Mouse (Mus musculus): ENCODE data around the gene Hfe2. TPM values are rescaled to one million over a fixed set of nuclear protein-coding genes. Genes with fewer than 3 reads are reported as not detected.

Hfe2 gene
- polyA plus RNA-seq, 1 experiment: 0.60 TPM

DNA sequence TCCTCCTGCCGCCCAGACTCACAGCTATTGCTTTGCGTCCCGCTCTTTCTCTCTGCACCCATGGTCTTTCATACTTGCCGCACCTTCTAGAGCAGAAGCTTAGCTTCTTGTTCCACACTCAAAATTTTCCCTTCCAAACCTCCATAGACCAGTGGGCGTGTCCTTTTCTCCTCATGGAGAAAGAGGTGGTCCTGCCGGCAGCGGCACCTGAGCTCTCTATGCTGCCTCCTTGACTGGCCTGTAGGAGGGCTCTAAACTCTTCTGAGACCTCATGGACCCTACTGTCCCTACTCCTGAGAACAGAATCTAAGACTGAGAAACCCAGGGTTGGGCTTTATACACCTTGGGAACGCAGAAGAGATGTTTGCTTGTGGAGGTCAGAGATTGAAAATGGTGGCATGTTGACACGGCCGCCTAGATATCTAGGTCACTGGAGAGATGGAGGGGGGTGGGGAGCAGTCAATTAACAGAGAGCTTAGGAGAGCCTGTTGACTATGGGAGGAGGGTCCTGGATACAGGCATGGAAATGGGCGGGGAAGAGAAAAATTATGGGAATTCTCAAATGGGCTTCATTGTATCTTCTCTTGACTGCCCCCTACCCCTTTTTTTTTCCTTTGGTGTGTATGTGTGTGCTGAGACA is 45.1 kb downstream of the Hfe2 start:
- no peak for DNase-seq (ENCODE audit: extremely low spot score in 1 of 2, low spot score in 1 of 2)

DNA sequence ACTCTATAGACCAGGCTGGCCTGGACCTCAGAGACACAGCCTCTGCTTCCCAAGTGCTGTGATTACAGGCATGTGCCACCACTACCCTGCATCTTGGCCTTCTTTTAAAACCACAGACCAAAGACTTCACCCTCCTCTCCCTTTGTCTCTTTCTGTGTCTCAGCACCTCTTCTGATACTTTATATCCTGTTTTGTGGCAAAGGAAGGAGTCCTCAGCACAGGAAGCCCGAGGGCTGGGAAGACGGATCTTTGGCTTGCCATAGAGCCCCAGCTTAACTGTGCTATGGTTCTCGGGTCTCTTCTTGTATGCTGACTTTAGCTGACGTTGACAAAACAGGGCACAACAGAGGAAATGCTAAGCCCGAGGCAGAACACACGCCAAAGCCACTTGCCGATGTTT is 45.7 kb downstream of the Hfe2 start:
- no peak for DNase-seq (ENCODE audit: extremely low spot score in 1 of 2, low spot score in 1 of 2)

DNA sequence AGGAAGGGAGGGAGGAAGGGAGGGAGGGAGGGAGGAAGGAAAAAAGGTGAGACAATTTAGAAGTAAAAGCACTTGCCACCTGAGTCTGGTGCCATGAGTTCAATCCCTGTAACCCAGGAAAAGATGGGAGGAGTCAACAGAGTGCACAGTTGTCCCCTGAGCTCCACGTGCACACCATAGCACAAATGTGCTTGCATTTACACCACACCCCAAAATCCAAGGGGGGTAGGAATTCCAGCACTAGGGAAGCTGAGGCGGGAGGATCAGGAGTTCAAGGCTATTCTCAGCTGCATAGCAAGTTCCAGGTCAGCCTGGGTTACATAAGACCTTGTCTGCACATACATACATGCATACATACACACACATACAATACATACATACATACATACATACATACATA is 46.4 kb downstream of the Hfe2 start:
- no peak for DNase-seq (ENCODE audit: extremely low spot score in 1 of 2, low spot score in 1 of 2)

DNA sequence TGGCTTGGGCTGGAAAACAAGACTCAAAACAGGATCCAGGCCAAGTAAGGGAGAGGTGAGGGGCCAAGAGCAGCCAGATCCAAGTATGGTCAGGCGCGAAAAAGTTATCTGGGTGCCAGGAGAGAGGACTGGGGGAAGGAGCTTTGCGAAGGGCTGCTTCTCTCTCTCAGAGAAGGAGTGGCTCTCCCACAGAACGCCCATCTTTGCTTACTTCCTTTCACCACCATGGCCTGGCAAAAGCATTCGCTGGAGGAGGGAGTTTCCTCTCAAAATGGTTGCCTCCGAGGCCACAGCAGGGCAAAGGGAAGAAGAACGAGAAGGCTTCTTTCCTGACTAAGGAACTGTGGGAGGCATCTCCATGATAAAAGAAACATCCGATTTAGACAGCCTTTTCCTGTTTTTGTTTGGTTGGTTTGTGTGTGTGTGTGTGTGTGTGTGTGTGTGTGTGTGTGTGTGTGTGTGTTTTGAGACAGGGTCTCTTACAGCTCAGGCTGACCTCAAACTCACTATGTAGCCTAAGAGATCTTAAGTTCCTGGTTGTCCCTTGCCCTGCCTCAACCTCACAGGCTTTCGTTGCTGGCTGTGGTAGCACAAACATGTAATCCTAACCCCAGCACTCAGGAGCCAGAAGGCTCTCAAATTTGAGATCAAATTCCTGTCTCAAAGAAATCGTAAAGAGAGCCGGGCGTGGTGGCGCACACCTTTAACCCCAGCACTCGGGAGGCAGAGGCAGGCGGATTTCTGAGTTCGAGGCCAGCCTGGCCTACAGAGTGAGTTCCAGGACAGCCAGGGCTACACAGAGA is 47.1 kb downstream of the Hfe2 start:
- DNase-seq (ENCODE audit: extremely low spot score in 1 of 2, low spot score in 1 of 2): no peak

DNA sequence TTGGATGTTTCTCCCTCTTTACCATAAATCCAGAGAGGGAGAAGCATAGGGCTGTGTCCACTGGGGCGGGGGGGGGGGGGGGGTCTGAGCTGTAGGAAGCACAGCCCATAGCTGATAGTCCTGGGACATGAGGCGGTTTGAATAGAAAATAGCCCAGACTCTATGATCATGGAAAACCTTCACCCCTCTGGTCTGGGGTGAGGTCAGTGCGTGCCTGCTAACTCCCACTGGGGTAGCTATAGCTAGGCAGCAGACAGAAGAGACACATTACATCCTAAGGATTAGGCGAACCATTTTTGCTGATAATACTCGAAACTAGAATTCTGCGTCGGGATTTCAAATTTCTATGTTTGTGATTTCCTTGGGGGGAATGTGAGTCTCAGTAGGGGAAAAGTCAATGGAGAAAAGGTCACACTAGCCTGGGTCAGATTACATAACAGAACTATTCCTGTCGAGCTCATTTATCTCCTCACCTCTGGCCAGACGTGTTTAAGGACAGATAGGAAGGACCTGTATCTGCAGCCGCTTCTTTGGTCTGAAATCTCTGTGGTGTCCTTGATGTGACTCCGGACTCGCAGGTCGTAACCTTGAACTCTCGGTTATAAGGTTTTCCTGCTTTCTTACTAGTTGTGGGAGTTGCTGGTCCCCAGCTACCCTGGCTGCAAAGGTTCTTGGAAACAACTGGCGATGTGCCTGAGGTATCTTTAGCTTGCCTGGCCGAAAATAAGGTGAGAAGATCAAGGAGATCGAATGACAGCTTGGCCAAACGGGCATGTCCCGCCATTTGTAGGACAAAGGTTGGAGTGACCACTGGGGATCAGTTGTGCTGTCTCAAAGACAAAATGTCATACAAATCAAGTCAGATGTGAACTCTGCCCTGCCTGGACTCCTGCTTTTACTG is 48.9 kb downstream of the Hfe2 start:
- DNase-seq (ENCODE audit: extremely low spot score in 1 of 2, low spot score in 1 of 2): no peak

DNA sequence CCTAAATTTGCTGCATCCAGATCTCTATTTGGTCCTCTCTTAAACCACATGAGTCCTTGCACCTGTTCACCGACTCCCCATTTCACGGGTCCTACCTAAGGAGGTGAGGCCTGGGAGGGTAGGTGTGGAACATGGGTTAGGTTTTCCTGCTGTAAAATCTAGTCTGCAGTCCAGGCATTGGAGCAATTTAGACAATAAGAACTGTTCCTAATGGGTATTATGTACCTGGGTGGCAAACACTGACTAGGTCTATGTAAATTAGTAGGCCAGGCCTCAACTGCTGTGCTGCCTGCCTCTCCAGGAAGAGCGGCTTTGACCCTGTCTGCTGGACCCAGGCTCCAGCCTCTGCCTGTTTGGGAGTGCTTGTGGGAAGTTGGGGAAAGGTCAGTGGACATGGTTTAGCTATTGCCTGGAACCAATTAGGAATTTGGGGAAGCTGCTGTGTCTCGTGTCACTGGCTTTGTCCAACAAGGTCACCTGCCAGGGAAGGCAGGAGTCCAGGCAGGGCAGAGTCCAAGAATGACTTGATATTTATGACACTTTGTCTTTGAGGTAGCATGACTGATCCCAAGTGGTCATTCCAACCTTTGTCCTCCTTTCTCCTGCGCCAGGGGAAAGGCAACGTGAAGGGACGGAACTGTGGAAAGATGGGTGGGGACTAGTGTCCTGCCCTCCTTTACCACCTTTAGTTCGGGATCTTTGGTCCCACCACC is 50.5 kb downstream of the Hfe2 start:
- DNase-seq (ENCODE audit: extremely low spot score in 1 of 2, low spot score in 1 of 2): no peak

DNA sequence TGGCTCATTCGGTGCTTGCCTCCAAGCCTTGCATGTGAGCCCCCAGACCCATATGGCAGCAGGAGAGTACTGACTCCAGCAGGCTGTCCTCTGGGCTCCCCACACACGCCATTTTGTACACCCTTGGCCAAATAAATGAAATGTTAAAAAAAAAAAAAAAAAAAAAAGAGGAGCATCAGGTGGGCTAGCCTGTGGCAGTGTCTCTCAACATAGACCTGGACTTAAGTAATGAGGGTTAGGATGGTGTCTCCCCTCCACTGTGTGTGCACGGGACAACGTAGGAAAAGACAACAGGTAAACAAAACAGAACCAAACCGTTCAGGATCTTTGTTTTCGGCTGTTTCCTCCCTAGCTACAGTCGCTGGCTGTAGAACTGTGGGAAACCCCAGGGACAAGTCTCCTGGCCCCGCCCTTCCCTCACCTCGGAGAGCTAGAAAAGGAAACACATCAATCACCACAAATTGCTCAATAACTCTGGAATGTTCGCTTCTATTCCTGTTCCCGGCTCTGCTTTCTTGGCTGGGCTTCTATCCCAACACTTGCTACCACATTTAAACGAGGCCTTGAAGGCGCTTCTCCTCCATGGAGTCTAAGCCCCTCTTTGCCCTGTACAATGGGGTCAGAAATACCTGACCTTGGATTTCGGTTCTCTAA is 51.2 kb downstream of the Hfe2 start:
- DNase-seq (ENCODE audit: extremely low spot score in 1 of 2, low spot score in 1 of 2): no peak

DNA sequence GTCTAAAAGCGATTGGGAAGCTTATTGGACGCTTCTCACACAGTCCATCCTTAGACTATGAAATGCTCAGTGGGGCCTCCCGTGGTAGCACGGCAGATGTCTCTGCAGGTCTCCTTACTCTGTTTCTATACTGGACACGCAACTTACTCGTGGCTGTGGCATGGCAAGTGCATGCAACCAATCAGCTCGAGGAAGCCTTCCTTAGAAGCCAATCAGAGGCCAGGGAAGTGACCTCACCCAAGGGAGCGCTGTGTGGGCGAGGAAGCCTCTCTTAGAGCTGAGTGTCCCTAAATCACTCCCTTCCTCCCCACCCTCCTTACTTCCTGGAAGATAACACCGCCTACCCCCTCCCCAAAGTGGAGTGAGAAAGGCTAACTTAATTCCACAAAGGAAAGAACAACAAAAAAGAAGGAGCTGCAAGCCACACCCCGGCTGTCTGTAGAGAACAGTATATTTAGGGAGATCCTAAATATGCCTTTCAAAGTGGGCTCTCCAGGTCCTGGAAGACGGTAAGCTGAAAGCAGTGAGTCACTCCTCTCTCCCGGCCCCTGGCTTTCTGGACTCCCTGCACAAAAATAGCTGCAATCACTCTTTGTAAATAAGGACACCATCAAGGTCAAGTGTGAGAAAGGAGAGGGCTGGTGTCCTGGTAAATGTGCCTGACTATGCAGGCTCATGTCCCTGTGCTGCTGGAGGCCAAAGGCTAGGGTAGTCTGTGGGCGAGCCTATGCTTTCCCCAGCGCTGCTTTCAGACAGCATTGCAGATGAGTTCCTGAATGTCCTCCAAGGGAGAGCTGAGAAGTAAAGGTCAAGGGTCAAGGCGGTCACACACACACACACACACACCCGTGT is 51.9 kb downstream of the Hfe2 start, which contains the start of gene Gm16253:
Gene Gm16253, plus strand, starts transcription at position 295 of the 852 bp plus-strand sequence.
- peak; percentile 93 to 94 for DNase-seq (ENCODE audit: extremely low spot score in 1 of 2, low spot score in 1 of 2)

DNA sequence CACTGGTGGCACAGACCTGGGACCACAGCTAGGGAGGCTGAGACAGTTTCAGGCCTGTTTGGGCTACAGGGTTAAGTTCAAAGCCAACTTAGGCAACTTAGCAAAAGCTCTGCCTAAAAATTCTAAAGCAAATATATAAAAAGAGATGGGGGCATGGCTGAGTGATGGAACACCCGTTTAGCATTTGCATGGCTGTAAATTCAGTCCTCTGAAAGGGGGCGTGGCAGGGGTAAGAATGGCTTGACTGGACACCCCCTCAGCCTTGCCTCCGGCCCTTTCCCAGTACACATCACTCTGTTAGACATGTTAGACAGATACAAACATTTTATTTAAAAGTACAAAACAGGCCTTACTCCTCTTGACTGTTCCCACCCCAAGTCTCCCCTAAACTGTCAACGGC is 52.6 kb downstream of the Hfe2 start:
- no peak for DNase-seq (ENCODE audit: extremely low spot score in 1 of 2, low spot score in 1 of 2)

Other genes starting within 250 kb of the Hfe2 start
- 3.0 and 4.8 TPM in 2 replicates for gene Fcgr1, start 231.2 kb upstream of the Hfe2 start, polyA plus RNA-seq (2012; rRNA removed)
- not detected in 2 replicates for gene BC107364, start 72.9 kb upstream of the Hfe2 start, polyA plus RNA-seq (2012; rRNA removed)
- 27.5 and 27.7 TPM in 2 replicates for gene Txnip, start 32.8 kb downstream of the Hfe2 start, polyA plus RNA-seq (2012; rRNA removed)
- not detected in 2 replicates for gene Gm16253, start 51.8 kb downstream of the Hfe2 start, polyA plus RNA-seq (2012; rRNA removed)
- 67.3 and 84.3 TPM in 2 replicates for gene Polr3gl, start 69.0 kb downstream of the Hfe2 start, polyA plus RNA-seq (2012; rRNA removed)
- gene Ankrd34a, start 71.5 kb downstream of the Hfe2 start, polyA plus RNA-seq (2012; rRNA removed): 50.2 and 57.4 TPM in 2 replicates
- 30.3 and 30.7 TPM in 2 replicates for gene Lix1l, start 76.0 kb downstream of the Hfe2 start, polyA plus RNA-seq (2012; rRNA removed)
- gene Rbm8a, start 104.8 kb downstream of the Hfe2 start, polyA plus RNA-seq (2012; rRNA removed): 37.4 and 40.3 TPM in 2 replicates
- gene Pex11b, start 110.2 kb downstream of the Hfe2 start, polyA plus RNA-seq (2012; rRNA removed): 61.4 and 64.5 TPM in 2 replicates
- 0.10 and 0.11 TPM in 2 replicates for gene Gm42957, start 110.3 kb downstream of the Hfe2 start, polyA plus RNA-seq (2012; rRNA removed)
- gene Itga10, start 120.4 kb downstream of the Hfe2 start, polyA plus RNA-seq (2012; rRNA removed): 2.9 and 3.2 TPM in 2 replicates
- 5.9 and 9.8 TPM in 2 replicates for gene Ankrd35, start 145.0 kb downstream of the Hfe2 start, polyA plus RNA-seq (2012; rRNA removed)
- 25.2 and 25.8 TPM in 2 replicates for gene Pias3, start 171.2 kb downstream of the Hfe2 start, polyA plus RNA-seq (2012; rRNA removed)
- gene Nudt17, start 183.4 kb downstream of the Hfe2 start, polyA plus RNA-seq (2012; rRNA removed): 10.2 and 10.5 TPM in 2 replicates
- gene Polr3c, start 202.5 kb downstream of the Hfe2 start, polyA plus RNA-seq (2012; rRNA removed): 34.2 and 34.4 TPM in 2 replicates
- gene Rnf115, start 202.5 kb downstream of the Hfe2 start, polyA plus RNA-seq (2012; rRNA removed): 46.0 and 49.0 TPM in 2 replicates

Data from frontal cortex, adult 2 months (tissue).